Mouse (Mus musculus) kidney, postnatal 0 days (tissue): ENCODE results near the gene Pls1. TPM values are rescaled to one million over a fixed set of nuclear protein-coding genes. Genes with fewer than 3 reads are reported as not detected.

ENCODE experiments used
- ATAC-seq: fragments of 200-750 bp; cut with Nextera tagmentation; replicated peaks from 2 replicates; pipeline ENCODE4 v1.8.0; 2017; ENCODE audit warnings: low read depth, moderate number of reproducible peaks, moderate TSS enrichment, moderate library complexity; ENCODE audit not compliant: low FRiP score
- DNase-seq: peaks from one replicate; pipeline ENCODE4 v3.0.0-alpha.2; 2016; ENCODE audit warnings: low spot score
- H3K27ac ChIP-seq: fragments of 300-500 bp; sonication (generic); 2 replicates; pipeline ENCODE4 v1.5.1; 2014; ENCODE audit warnings: mild to moderate bottlenecking
- H3K27me3 ChIP-seq: fragments of 300-500 bp; sonication (generic); 2 replicates; pipeline ENCODE4 v1.6.1; 2014; ENCODE audit warnings: low read length, mixed read lengths; ENCODE audit not compliant: insufficient read depth
- H3K36me3 ChIP-seq: fragments of 300-500 bp; sonication (generic); 2 replicates; pipeline ENCODE4 v1.6.1; 2014; ENCODE audit warnings: low read length, mixed read lengths; ENCODE audit not compliant: insufficient read depth
- H3K4me1 ChIP-seq: fragments of 300-500 bp; sonication (generic); replicated peaks from 2 replicates; pipeline ENCODE4 v1.6.1; 2014; ENCODE audit warnings: antibody characterized with exemption, low read length, mixed read lengths; ENCODE audit not compliant: insufficient read depth
- H3K4me2 ChIP-seq: fragments of 300-500 bp; sonication (generic); 2 replicates; pipeline ENCODE4 v1.6.1; 2014; ENCODE audit warnings: mild to moderate bottlenecking, low read length, moderate library complexity, mixed read lengths
- H3K4me3 ChIP-seq: fragments of 300-500 bp; sonication (generic); replicated peaks from 2 replicates; pipeline ENCODE4 v1.5.1; 2014; ENCODE audit warnings: low read depth, low read length
- H3K9ac ChIP-seq: fragments of 300-500 bp; sonication (generic); 2 replicates; pipeline ENCODE4 v1.6.1; 2014; ENCODE audit warnings: low read depth, low read length
- H3K9me3 ChIP-seq: fragments of 300-500 bp; sonication (generic); replicated peaks from 2 replicates; pipeline ENCODE4 v1.6.1; 2016; ENCODE audit warnings: low read length, inconsistent platforms, mixed read lengths
- CTCF ChIP-seq: IDR thresholded peaks from 2 replicates; pipeline ENCODE4 v1.5.1; 2016; ENCODE audit warnings: antibody characterized with exemption, low read depth, mild to moderate bottlenecking, moderate library complexity
- WGBS: fragments of 180-500 bp; shearing (Covaris S2); extraction: QIAGEN DNeasy Blood & Tissue Kit; methylation state at CpG from one replicate; pipeline ENCODE4 v1.1.7; 2014; 5-methylcytosine and 5-hydroxymethylcytosine counted together
- polyA plus RNA-seq: library from polyadenylated mRNA; unstranded; fragments of >200 nt; fragmentation: Nextera tagmentation; extraction: Ambion mirVana; gene quantifications from 2 replicates; pipeline ENCODE4 v1.2.1, GENCODE M21; 2015

Gene Pls1
- polyA plus RNA-seq, 1 experiment from 2014 or later, result 30.2 TPM

- H3K9me3 ChIP-seq, result no peaks in the 10 kb centered on the region
- DNase-seq, result no peak
- no peaks in the 10 kb centered on the region for H3K27me3 ChIP-seq
- H3K27ac ChIP-seq, result no peak overlapping the region
- WGBS, result 90% methylated on average over 3 of the region's 3 CpGs
- no peak for ATAC-seq
- no peak overlapping the region for H3K4me3 ChIP-seq
- no peak for TF ChIP-seq CTCF
- no peak overlapping the region for H3K4me2 ChIP-seq
- no peaks in the 10 kb centered on the region for H3K36me3 ChIP-seq
- no peaks in the 10 kb centered on the region for H3K4me1 ChIP-seq
- H3K9ac ChIP-seq, result no peak overlapping the region
Observed at GRCm38 (mm10) chr9:95832758-95833157, 12.4 kb downstream of the Pls1 start.

GRCm38 (mm10) chr9:95827565-95827964 is 17.5 kb downstream of the Pls1 start:
- Histone ChIP-seq H3K4me3 (no peak overlapping the region), H3K27ac (no peak overlapping the region), H3K4me1 (no peaks in the 10 kb centered on the region), H3K36me3 (no peaks in the 10 kb centered on the region), H3K27me3 (no peaks in the 10 kb centered on the region), H3K4me2 (no peak overlapping the region), H3K9me3 (no peaks in the 10 kb centered on the region), H3K9ac (no peak overlapping the region)
- no peak for DNase-seq
- 91% methylated on average over 5 of the region's 5 CpGs for whole genome bisulfite sequencing
- TF ChIP-seq CTCF, result no peak
- no peak for ATAC-seq

- 80% methylated on average over 7 of the region's 7 CpGs for WGBS
- H3K36me3 ChIP-seq, result no peaks in the 10 kb centered on the region
- H3K9ac ChIP-seq, result no peak overlapping the region
- no peaks in the 10 kb centered on the region for H3K4me1 ChIP-seq
- H3K4me3 ChIP-seq, result no peak overlapping the region
- no peaks in the 10 kb centered on the region for H3K27me3 ChIP-seq
- no peak overlapping the region for H3K4me2 ChIP-seq
- ATAC-seq (no peak), DNase-seq (no peak)
- no peaks in the 10 kb centered on the region for H3K9me3 ChIP-seq
- no peak for TF ChIP-seq CTCF
- H3K27ac ChIP-seq, result no peak overlapping the region
Observed at GRCm38 (mm10) chr9:95822531-95822930, 22.6 kb downstream of the Pls1 start.

DNA sequence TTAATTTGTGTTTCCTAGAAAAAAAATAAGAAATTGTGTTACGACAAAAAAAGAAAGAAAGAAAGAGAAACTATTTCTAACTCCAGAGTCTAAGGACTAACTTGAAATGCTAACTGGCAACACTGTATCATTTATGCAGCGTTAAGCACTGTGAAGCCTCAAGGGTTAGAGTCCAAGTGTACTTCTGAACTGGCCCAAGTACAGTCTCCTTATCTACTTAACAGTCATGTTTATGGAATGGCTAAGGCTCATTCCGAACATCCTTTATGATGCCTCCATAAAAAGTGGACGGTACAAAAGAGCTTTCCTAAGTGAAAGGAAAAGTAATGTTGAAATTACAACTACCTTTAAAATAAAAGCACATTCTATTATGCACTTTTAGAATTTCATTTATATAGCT is 29.4 kb downstream of the Pls1 start:
- Histone ChIP-seq H3K4me3 (no peak overlapping the region), H3K9ac (no peak overlapping the region), H3K36me3 (no peaks in the 10 kb centered on the region), H3K9me3 (no peaks in the 10 kb centered on the region), H3K27me3 (no peaks in the 10 kb centered on the region), H3K4me1 (peaks cover 4% of the 10 kb centered on the region; the same call in 1 of the 2 replicates), H3K4me2 (no peak overlapping the region), H3K27ac (no peak overlapping the region)
- no peak for TF ChIP-seq CTCF
- ATAC-seq (no peak), DNase-seq (no peak)
- 68% methylated on average over 4 of the region's 4 CpGs for WGBS

GRCm38 (mm10) chr9:95815015-95815673 is 30.0 kb downstream of the Pls1 start:
- Histone ChIP-seq H3K9me3 (no peaks in the 10 kb centered on the region), H3K9ac (no peak overlapping the region), H3K27ac (no peak overlapping the region), H3K4me3 (no peak overlapping the region), H3K27me3 (no peaks in the 10 kb centered on the region), H3K4me1 (peaks cover 4% of the 10 kb centered on the region; the same call in 1 of the 2 replicates), H3K36me3 (no peaks in the 10 kb centered on the region), H3K4me2 (no peak overlapping the region)
- 74% methylated on average over 11 of the region's 11 CpGs for WGBS
- ATAC-seq, result no peak
- TF ChIP-seq CTCF, result no peak
- DNase-seq, result no peak

DNA sequence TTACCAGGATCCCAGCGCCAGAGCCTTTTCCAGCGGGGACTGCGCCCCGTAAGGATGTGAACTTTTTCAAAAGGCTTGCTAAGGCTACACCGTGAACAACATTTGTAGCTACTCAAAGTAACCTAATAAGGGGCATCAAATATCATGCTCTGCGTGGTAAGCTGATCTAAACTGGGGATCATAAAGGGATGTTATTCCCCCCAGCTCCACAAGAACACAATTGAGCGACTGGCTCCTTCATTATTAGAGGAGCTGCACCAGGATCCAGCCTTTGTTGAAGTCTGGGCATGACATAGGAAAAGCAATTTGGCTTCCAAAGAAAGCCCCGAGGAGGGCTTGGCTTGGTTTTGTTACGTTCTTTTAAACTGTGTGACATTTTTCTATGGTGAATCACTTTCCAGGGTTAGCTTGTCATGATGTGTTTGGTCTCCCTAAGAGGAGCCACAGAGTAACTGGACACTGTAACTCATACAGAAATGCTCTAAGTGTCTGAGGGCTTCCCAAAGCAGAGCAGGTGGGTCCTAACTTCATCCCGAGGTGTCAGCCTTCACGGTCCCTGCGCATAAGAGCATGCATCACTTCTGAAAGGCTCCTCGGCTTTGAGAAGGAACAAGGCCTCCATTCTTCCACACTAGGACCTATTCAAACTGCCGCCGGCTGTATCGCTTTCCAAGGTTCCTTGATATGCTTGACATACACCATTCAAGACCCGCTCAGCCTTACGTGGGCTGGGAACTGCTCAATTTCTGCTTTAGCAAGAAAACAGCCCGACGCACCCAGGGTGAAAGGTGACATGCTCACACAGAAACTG is 31.2 kb downstream of the Pls1 start:
- ATAC-seq (no peak), DNase-seq (peak; percentile 25)
- TF ChIP-seq CTCF, result no peak
- H3K4me3 ChIP-seq, result no peak overlapping the region
- no peaks in the 10 kb centered on the region for H3K36me3 ChIP-seq
- H3K4me1 ChIP-seq, result peaks cover 4% of the 10 kb centered on the region; the same call in 1 of the 2 replicates
- H3K27me3 ChIP-seq, result no peaks in the 10 kb centered on the region
- H3K4me2 ChIP-seq, result no peak overlapping the region
- no peak overlapping the region for H3K27ac ChIP-seq
- no peak overlapping the region for H3K9ac ChIP-seq
- H3K9me3 ChIP-seq, result no peaks in the 10 kb centered on the region
- WGBS, result 45% methylated on average over 20 of the region's 20 CpGs
